Comparison of ENCODE assay signal across 12 mouse cellular contexts in genomic region chr12:54825202-54825601, GRCm38 (mm10). TPM values are rescaled to one million over a fixed set of nuclear protein-coding genes. Genes with fewer than 3 reads are reported as not detected.
DNase-seq lines count a peak whose midpoint lies in the region; ATAC-seq and TF ChIP-seq lines count a peak whose summit lies in the region.
"Had no signal": no experiment of that assay in that cellular context is flagged by ENCODE, and none has a peak within 500 bp of the region (broad histone marks: within the 10 kb centered on the region; RNA-seq: fewer than 3 reads in every experiment).

No protein-coding gene starts in this region.

- no peak overlapping the region for H3K4me3 ChIP-seq in CH12.LX (replicated peaks in 1 of 3; ENCODE audit: low read depth in 2 of 3, low read length in 2 of 3, poor library complexity in 1 of 3)
- H3K4me3 ChIP-seq in MEL (ENCODE audit: control insufficient read depth in 1 of 2, insufficient read depth in 1 of 2, low read depth in 2 of 2, low read length in 2 of 2) = no peak overlapping the region
- no peak overlapping the region for H3K4me3 ChIP-seq in liver, postnatal 0 days (ENCODE audit: low read depth, low read length)
- H3K4me3 ChIP-seq in midbrain, embryonic 16.5 days (ENCODE audit: low read depth, low read length) = no peak overlapping the region
- H3K4me3 ChIP-seq: heart, embryonic 13.5 days; neural tube, embryonic 13.5 days had no signal

- H3K79me2 ChIP-seq in CH12.LX (replicated peaks; ENCODE audit: control insufficient read depth, extremely low read depth, insufficient read depth, poor library complexity, severe bottlenecking) (no peaks in the 10 kb centered on the region), MEL (ENCODE audit: control insufficient read depth, insufficient read depth, low read length, poor library complexity) (no peaks in the 10 kb centered on the region; the same call in 1 of the 2 replicates)

- 91% methylated on average over 3 of the region's 3 CpGs for WGBS in liver, postnatal 0 days (ENCODE audit: insufficient replicate concordance)
- WGBS in midbrain, embryonic 16.5 days = 90% methylated on average over 3 of the region's 3 CpGs

- in situ Hi-C loops in CH12.LX (cut with MboI; ENCODE audit: low pct_ligation_motif_present, low pct_unique_long_range_greater_than_20kb, low sequenced_read_pairs) = no loop called here

- no peak for TF ChIP-seq POLR2A in CH12.LX (IDR thresholded peaks at IDR 0.05; ENCODE audit: low read depth, low read length)
- no peak for TF ChIP-seq POLR2A in MEL (IDR thresholded peaks at IDR 0.05; ENCODE audit: control insufficient read depth in 1 of 2, insufficient read depth in 1 of 2, low read depth in 1 of 2, low read length in 2 of 2, poor library complexity in 1 of 2)

- no peak overlapping the region for H3K27ac ChIP-seq in CH12.LX (ENCODE audit: insufficient read depth, low read depth)
- H3K27ac ChIP-seq in MEL (ENCODE audit: control insufficient read depth, low read depth, low read length) = no peak overlapping the region
- no peak overlapping the region for H3K27ac ChIP-seq in liver, postnatal 0 days (ENCODE audit: low read depth)
- no peak overlapping the region for H3K27ac ChIP-seq in midbrain, embryonic 16.5 days (ENCODE audit: low read length)
- H3K27ac ChIP-seq: heart, embryonic 13.5 days; neural tube, embryonic 13.5 days had no signal

- H3K4me1 ChIP-seq in CH12.LX (ENCODE audit: control insufficient read depth in 1 of 2, insufficient read depth in 2 of 2) (peaks cover 3 to 33% of the 10 kb centered on the region in 2 experiments; a peak in 3 of 4 replicates), MEL (ENCODE audit: control insufficient read depth in 1 of 2, insufficient read depth in 2 of 2, low read length in 2 of 2) (peaks cover 3 to 23% of the 10 kb centered on the region in 2 experiments)
- peaks cover 9% of the 10 kb centered on the region for H3K4me1 ChIP-seq in liver, postnatal 0 days (ENCODE audit: insufficient read depth)
- H3K4me1 ChIP-seq in midbrain, embryonic 16.5 days (ENCODE audit: control insufficient read depth, insufficient read depth, low read length) = no peaks in the 10 kb centered on the region
- H3K4me1 ChIP-seq: neural tube, embryonic 13.5 days had no signal

- H3K9me3 ChIP-seq in CH12.LX (replicated peaks; ENCODE audit: low read length) (no peaks in the 10 kb centered on the region), MEL (replicated peaks; ENCODE audit: insufficient read depth, low read length) (no peaks in the 10 kb centered on the region)
- H3K9me3 ChIP-seq in liver, postnatal 0 days (ENCODE audit: low read length) = no peaks in the 10 kb centered on the region
- no peaks in the 10 kb centered on the region for H3K9me3 ChIP-seq in midbrain, embryonic 16.5 days (replicated peaks; ENCODE audit: control insufficient read depth, low read length, poor library complexity, severe bottlenecking)
- H3K9me3 ChIP-seq: neural tube, embryonic 13.5 days had no signal

- dilution Hi-C loops in CH12.LX (cut with MboI; ENCODE audit: extremely low pct_ligation_motif_present, extremely low pct_unique_long_range_greater_than_20kb, low sequenced_read_pairs) = no loop called here

- H3K4me2 ChIP-seq in CH12.LX (ENCODE audit: insufficient read depth, low read depth, poor library complexity, severe bottlenecking) = no peak overlapping the region
- no peak overlapping the region for H3K4me2 ChIP-seq in liver, postnatal 0 days (ENCODE audit: low read depth, low read length)
- H3K4me2 ChIP-seq in midbrain, embryonic 16.5 days (ENCODE audit: low read length) = no peak overlapping the region
- H3K4me2 ChIP-seq: heart, embryonic 13.5 days; neural tube, embryonic 13.5 days had no signal

- no peak overlapping the region for H3K9ac ChIP-seq in CH12.LX (ENCODE audit: insufficient read depth, low read depth)
- H3K9ac ChIP-seq in MEL (ENCODE audit: control insufficient read depth, low read depth, low read length, poor library complexity, severe bottlenecking) = no peak overlapping the region
- H3K9ac ChIP-seq in liver, postnatal 0 days (replicated peaks) = no peak overlapping the region
- no peak overlapping the region for H3K9ac ChIP-seq in midbrain, embryonic 16.5 days (ENCODE audit: low read depth, low read length)
- H3K9ac ChIP-seq: heart, embryonic 13.5 days; neural tube, embryonic 13.5 days had no signal

- peak; percentile 81 for TF ChIP-seq RAD21 in CH12.LX (IDR thresholded peaks at IDR 0.05; ENCODE audit: low read depth, low read length)
- TF ChIP-seq RAD21 in MEL (IDR thresholded peaks at IDR 0.05; ENCODE audit: low read depth, low read length) = peak; percentile 79

- no peak for ATAC-seq in liver, postnatal 0 days
- no peak for ATAC-seq in midbrain, embryonic 16.5 days
- ATAC-seq: forebrain, embryonic 16.5 days had no signal

- DNase-seq in kidney, postnatal 25 days = peak; percentile 15 to 40
- DNase-seq in kidney, adult 11 months = no peak
- peak; percentile 43 for DNase-seq in CH12.LX (ENCODE audit: extremely low read depth)
- DNase-seq in MEL (ENCODE audit: low read depth, low spot score) = peak; percentile 79
- DNase-seq in liver, postnatal 0 days = peak; percentile 22
- no peak for DNase-seq in adrenal gland, postnatal 25 days
- DNase-seq: adrenal gland, adult 2 months; left cerebral cortex, postnatal 4 days had no signal

- TF ChIP-seq EP300 in CH12.LX (IDR thresholded peaks at IDR 0.05; ENCODE audit: low read length) (no peak), MEL (IDR thresholded peaks at IDR 0.05; ENCODE audit: low read depth in 1 of 2, low read length in 2 of 2) (no peak)
- no peak for TF ChIP-seq EP300 in liver, postnatal 0 days (IDR thresholded peaks at IDR 0.05; ENCODE audit: low read depth)

- peak in 1 of 2 experiments; percentile 97; a peak in 2 of 4 replicates for TF ChIP-seq CTCF in CH12.LX (conservative IDR thresholded peaks at IDR 0.05 in 1 of 2, IDR thresholded peaks at IDR 0.05 in 1 of 2; ENCODE audit: low read depth in 2 of 2, low read length in 2 of 2)
- peak; percentile 63 to 97 (median 81) for TF ChIP-seq CTCF in MEL (IDR thresholded peaks at IDR 0.05 in 2 of 3, conservative IDR thresholded peaks at IDR 0.05 in 1 of 3; ENCODE audit: control insufficient read depth in 1 of 3, insufficient read depth in 1 of 3, low read depth in 2 of 3, low read length in 3 of 3, poor library complexity in 1 of 3, severe bottlenecking in 1 of 3)
- peak; percentile 66 for TF ChIP-seq CTCF in liver, postnatal 0 days (IDR thresholded peaks at IDR 0.05; ENCODE audit: low read depth)

- no peaks in the 10 kb centered on the region for H3K36me3 ChIP-seq in CH12.LX (replicated peaks in 1 of 2; ENCODE audit: control insufficient read depth in 1 of 2, insufficient read depth in 1 of 2, low read length in 1 of 2)
- H3K36me3 ChIP-seq in MEL (ENCODE audit: control insufficient read depth in 1 of 2, insufficient read depth in 2 of 2, low read length in 2 of 2) = peaks cover 0 to 32% of the 10 kb centered on the region in 2 experiments; a peak in 2 of 4 replicates
- no peaks in the 10 kb centered on the region for H3K36me3 ChIP-seq in liver, postnatal 0 days (replicated peaks; ENCODE audit: insufficient read depth, low read length)
- H3K36me3 ChIP-seq in midbrain, embryonic 16.5 days (ENCODE audit: control insufficient read depth, insufficient read depth, low read length) = no peaks in the 10 kb centered on the region
- H3K36me3 ChIP-seq: heart, embryonic 13.5 days; neural tube, embryonic 13.5 days had no signal

- no peaks in the 10 kb centered on the region for H3K27me3 ChIP-seq in CH12.LX (replicated peaks)
- H3K27me3 ChIP-seq in MEL (ENCODE audit: control insufficient read depth in 1 of 2, insufficient read depth in 2 of 2, low read length in 2 of 2) = no peaks in the 10 kb centered on the region
- no peaks in the 10 kb centered on the region for H3K27me3 ChIP-seq in liver, postnatal 0 days (ENCODE audit: insufficient read depth, low read length)
- no peaks in the 10 kb centered on the region for H3K27me3 ChIP-seq in midbrain, embryonic 16.5 days (ENCODE audit: control insufficient read depth, insufficient read depth, low read depth, low read length)
- H3K27me3 ChIP-seq: heart, embryonic 13.5 days; neural tube, embryonic 13.5 days had no signal

TF ChIP-seq in CH12.LX, 34 proteins besides CTCF, POLR2A, EP300 and RAD21:
- TF ChIP-seq SMC3 (IDR thresholded peaks at IDR 0.05; ENCODE audit: low read depth, low read length) (peak; percentile 57), ELF1 (IDR thresholded peaks at IDR 0.05; ENCODE audit: low read depth, low read length) (no peak)

TF ChIP-seq in MEL, 35 proteins besides CTCF, POLR2A, EP300 and RAD21 (continues in another document):
- TF ChIP-seq SMC3 (IDR thresholded peaks at IDR 0.05; ENCODE audit: low read depth, low read length) (peak; percentile 75), USF1 (IDR thresholded peaks at IDR 0.05; ENCODE audit: low read depth, low read length) (no peak), ELF1 (IDR thresholded peaks at IDR 0.05; ENCODE audit: low read depth, low read length) (peak; percentile 20; the same call in 1 of the 2 replicates), ETS1 (IDR thresholded peaks at IDR 0.05; ENCODE audit: low read depth, low read length) (0 out of 2 replicates have a peak, but pooled peaks have one; percentile 19), NELFE (IDR thresholded peaks at IDR 0.05; ENCODE audit: low read depth, low read length) (no peak), ZNF384 (IDR thresholded peaks at IDR 0.05; ENCODE audit: low read depth, low read length) (0 out of 2 replicates have a peak, but pooled peaks have one; percentile 34), ZC3H11A (IDR thresholded peaks at IDR 0.05; ENCODE audit: low read depth, low read length) (peak; percentile 85)

RNA-seq across cellular contexts. Expression of gene Snx6, which starts 29.7 kb away (rescaled TPM):
- total RNA-seq in CH12.LX (2012; rRNA removed) = 67.3 and 78.2 TPM in 2 replicates
- total RNA-seq in CH12.LX (2014; rRNA removed) = 155 and 158 TPM in 2 replicates
- polyA plus RNA-seq in CH12.LX (2012; ENCODE audit: insufficient read length, low read depth) = 80.8 and 85.8 TPM in 2 replicates
- 42.4 and 46.5 TPM in 2 replicates for total RNA-seq in MEL (2012; rRNA removed)
- 10 to 100 TPM in 1 of 2 experiments, not detected in 1; 33.7 TPM for polyA plus RNA-seq in MEL (2012; ENCODE audit: insufficient read depth in 1 of 2, insufficient read length in 2 of 2, low read depth in 1 of 2, low replicate concordance in 2 of 2, missing spikeins in 1 of 2)
- 56.0 and 62.3 TPM in 2 replicates for polyA plus RNA-seq in liver, postnatal 0 days (2015; fragmentation: Nextera tagmentation; extraction: Ambion mirVana)
- 59.8 and 71.6 TPM in 2 replicates for total RNA-seq in adrenal gland, postnatal 25 days (2021)
- 145 and 149 TPM in 2 replicates for polyA plus RNA-seq in midbrain, embryonic 16.5 days (2015; fragmentation: Nextera tagmentation; extraction: Ambion mirVana)

RNA-seq across cellular contexts. Expression of gene Cfl2, which starts 37.5 kb away (rescaled TPM):
- total RNA-seq in CH12.LX (2012; rRNA removed) (6.1 and 7.1 TPM in 2 replicates), CH12.LX (2014; rRNA removed) (24.2 and 25.2 TPM in 2 replicates), MEL (2012; rRNA removed) (5.3 and 5.7 TPM in 2 replicates)
- polyA plus RNA-seq in CH12.LX (2012; ENCODE audit: insufficient read length, low read depth) (13.8 and 16.1 TPM in 2 replicates), MEL (2012; ENCODE audit: insufficient read depth in 1 of 2, insufficient read length in 2 of 2, low read depth in 1 of 2, low replicate concordance in 2 of 2, missing spikeins in 1 of 2) (1 to 10 TPM in 1 of 2 experiments, not detected in 1; 8.8 TPM)
- polyA plus RNA-seq in liver, postnatal 0 days (2015; fragmentation: Nextera tagmentation; extraction: Ambion mirVana) = 51.8 and 57.1 TPM in 2 replicates
- 114 and 143 TPM in 2 replicates for total RNA-seq in adrenal gland, postnatal 25 days (2021)
- 273 and 279 TPM in 2 replicates for polyA plus RNA-seq in midbrain, embryonic 16.5 days (2015; fragmentation: Nextera tagmentation; extraction: Ambion mirVana)

Comparison
In these comparisons a context has a peak if more than half of its experiments do, and no peak if none do; other contexts are left out.
1. DNase-seq: peak in kidney, postnatal 25 days (2 of 2), CH12.LX (single experiment), MEL (single experiment) and liver, postnatal 0 days (single experiment); none in kidney, adult 11 months (single experiment) and adrenal gland, postnatal 25 days (single experiment).